Mouse (Mus musculus) lung, postnatal 14 days (tissue): ENCODE data around the gene Pstpip1.

Source experiments
- DNase-seq: peaks from one replicate; pipeline ENCODE4 v3.0.0; 2021

The Pstpip1 gene

GRCm38 (mm10) chr9:56089778-56090520 is at the start of gene Pstpip1:
Gene Pstpip1, plus strand, starts transcription at chr9:56089962.
- DNase-seq = peak; percentile 71

GRCm38 (mm10) chr9:56041372-56042180 is 48.2 kb upstream of the Pstpip1 start, which contains the start of gene Rcn2:
Gene Rcn2, plus strand, starts transcription at chr9:56041845.
- peak; percentile 95 for DNase-seq

- no peak for DNase-seq
Observed at GRCm38 (mm10) chr9:56042181-56042621, 47.6 kb upstream of the Pstpip1 start.

- DNase-seq = no peak
Observed at GRCm38 (mm10) chr9:56053796-56054195, 36.0 kb upstream of the Pstpip1 start.

- no peak for DNase-seq
Observed at GRCm38 (mm10) chr9:56056147-56056546, 33.6 kb upstream of the Pstpip1 start.

- DNase-seq = no peak
Observed at GRCm38 (mm10) chr9:56062336-56062735, 27.4 kb upstream of the Pstpip1 start.

GRCm38 (mm10) chr9:56065011-56065410 is 24.8 kb upstream of the Pstpip1 start:
- no peak for DNase-seq

- DNase-seq = no peak
Observed at GRCm38 (mm10) chr9:56067964-56068363, 21.8 kb upstream of the Pstpip1 start.

- DNase-seq = no peak
Observed at GRCm38 (mm10) chr9:56068630-56069029, 21.1 kb upstream of the Pstpip1 start.

- no peak for DNase-seq
Observed at GRCm38 (mm10) chr9:56072861-56073260, 16.9 kb upstream of the Pstpip1 start.

GRCm38 (mm10) chr9:56074863-56075262 is 14.9 kb upstream of the Pstpip1 start:
- no peak for DNase-seq

- peak; percentile 74 for DNase-seq
Observed at GRCm38 (mm10) chr9:56075264-56075663, 14.5 kb upstream of the Pstpip1 start.

- peak; percentile 37 for DNase-seq
Observed at GRCm38 (mm10) chr9:56075901-56076620, 13.7 kb upstream of the Pstpip1 start.

- no peak for DNase-seq
Observed at GRCm38 (mm10) chr9:56079587-56079986, 10.2 kb upstream of the Pstpip1 start.

GRCm38 (mm10) chr9:56086524-56086923 is 3.2 kb upstream of the Pstpip1 start:
- no peak for DNase-seq

- no peak for DNase-seq
Observed at GRCm38 (mm10) chr9:56090546-56091225, 924 bp downstream of the Pstpip1 start.

- no peak for DNase-seq
Observed at GRCm38 (mm10) chr9:56092102-56092501, 2.3 kb downstream of the Pstpip1 start.

- DNase-seq = no peak
Observed at GRCm38 (mm10) chr9:56097584-56098298, 8.0 kb downstream of the Pstpip1 start.

GRCm38 (mm10) chr9:56100041-56100522 is 10.3 kb downstream of the Pstpip1 start:
- DNase-seq = no peak

- no peak for DNase-seq
Observed at GRCm38 (mm10) chr9:56101022-56101421, 11.3 kb downstream of the Pstpip1 start.

GRCm38 (mm10) chr9:56104921-56105320 is 15.2 kb downstream of the Pstpip1 start:
- no peak for DNase-seq
